Mouse (Mus musculus) gastrocnemius, postnatal 25 days (tissue): ENCODE data around the gene Olfr855. TPM values are rescaled to one million over a fixed set of nuclear protein-coding genes. Genes with fewer than 3 reads are reported as not detected.

Source experiments
- DNase-seq: peaks from one replicate; pipeline ENCODE4 v3.0.0; 2022
- long read RNA-seq, 2 experiments: library from polyadenylated mRNA; stranded (forward); transcript quantifications; one replicate each; pipeline ENCODE4 v2.0.0; 2021
- total RNA-seq, 2 experiments: library from RNA; stranded (reverse); gene quantifications; 1 replicate in 1 of 2; 2 replicates in 1 of 2; pipeline ENCODE4 v1.2.3; 2021

The Olfr855 gene
- not detected for total RNA-seq
- long read RNA-seq, experiment 1 = 0 reads
- long read RNA-seq, experiment 2 = 0 reads

GRCm38 (mm10) chr9:19582317-19582716 is at the start of gene Olfr855:
Gene Olfr855 (plus strand): TSS chr9:19582617.
- no peak for DNase-seq

- DNase-seq = no peak
Observed at GRCm38 (mm10) chr9:19540976-19541375, 41.4 kb upstream of the Olfr855 start, which contains the start of gene Olfr853. Gene Olfr853 (minus strand): TSS chr9:19541076.

- no peak for DNase-seq
Observed at GRCm38 (mm10) chr9:19567282-19567681, 15.1 kb upstream of the Olfr855 start, which contains the start of gene Olfr854. Gene Olfr854 (minus strand): TSS chr9:19567382.

GRCm38 (mm10) chr9:19621297-19621696 is 38.9 kb downstream of the Olfr855 start:
- no peak for DNase-seq

GRCm38 (mm10) chr9:19621843-19622822 is 39.7 kb downstream of the Olfr855 start, which contains the start of gene Zfp317:
Gene Zfp317 (plus strand): TSS chr9:19622102.
- DNase-seq = peak; percentile 89

- no peak for DNase-seq
Observed at GRCm38 (mm10) chr9:19629574-19629973, 47.2 kb downstream of the Olfr855 start.

Other genes with a start within 250 kb of the Olfr855 start
- gene Olfr845, start 246.2 kb upstream of the Olfr855 start, total RNA-seq = not detected
- gene Olfr846, start 218.6 kb upstream of the Olfr855 start, total RNA-seq = not detected
- gene Olfr847, start 203.9 kb upstream of the Olfr855 start, total RNA-seq = not detected
- not detected for gene Olfr849, start 142.4 kb upstream of the Olfr855 start, total RNA-seq
- not detected for gene Olfr850, start 104.4 kb upstream of the Olfr855 start, total RNA-seq
- gene Olfr851, start 89.3 kb upstream of the Olfr855 start, total RNA-seq = not detected
- gene Olfr853, start 41.5 kb upstream of the Olfr855 start, total RNA-seq = not detected
- not detected for gene Olfr854, start 15.2 kb upstream of the Olfr855 start, total RNA-seq
- 10 to 100 TPM in 1 of 2 experiments, 1 to 10 TPM in 1; 9.9 to 11.1 TPM for gene Zfp317, start 39.5 kb downstream of the Olfr855 start, total RNA-seq
- gene Olfr857, start 126.8 kb downstream of the Olfr855 start, total RNA-seq = not detected
- gene Olfr58, start 197.7 kb downstream of the Olfr855 start, total RNA-seq = not detected
- gene Olfr859, start 222.3 kb downstream of the Olfr855 start, total RNA-seq = not detected